Mouse (Mus musculus): ENCODE results near the gene Dusp10. TPM values are rescaled to one million over a fixed set of nuclear protein-coding genes. Genes with fewer than 3 reads are reported as not detected.

The Dusp10 gene
- polyA plus RNA-seq, 1 experiment from 2014 or later: 9.7 TPM

Other genes with a start within 250 kb of the Dusp10 start
- gene 1700056E22Rik, start 21.0 kb downstream of the Dusp10 start, polyA plus RNA-seq (2014; fragmentation: Nextera tagmentation; extraction: Ambion mirVana): 2.0 and 2.4 TPM in 2 replicates

Measured in heart, embryonic 14.5 days (tissue).